Mouse (Mus musculus): ENCODE data around the gene Scn4a. TPM values are rescaled to one million over a fixed set of nuclear protein-coding genes. Genes with fewer than 3 reads are reported as not detected.

The Scn4a gene
- polyA plus RNA-seq, 1 experiment from 2014 or later, result 0.03 TPM

Other genes with a start within 250 kb of the Scn4a start
- not detected in 2 replicates for gene Gm10840, start 192.4 kb downstream of the Scn4a start, polyA plus RNA-seq (2016; fragmentation: Nextera tagmentation; extraction: Ambion mirVana)
- gene Limd2, start 192.4 kb downstream of the Scn4a start, polyA plus RNA-seq (2016; fragmentation: Nextera tagmentation; extraction: Ambion mirVana), result 277 and 281 TPM in 2 replicates
- gene Strada, start 151.1 kb downstream of the Scn4a start, polyA plus RNA-seq (2016; fragmentation: Nextera tagmentation; extraction: Ambion mirVana), result 37.1 and 38.3 TPM in 2 replicates
- gene Ccdc47, start 136.9 kb downstream of the Scn4a start, polyA plus RNA-seq (2016; fragmentation: Nextera tagmentation; extraction: Ambion mirVana), result 89.5 and 90.2 TPM in 2 replicates
- gene Ddx42, start 136.4 kb downstream of the Scn4a start, polyA plus RNA-seq (2016; fragmentation: Nextera tagmentation; extraction: Ambion mirVana), result 108 and 113 TPM in 2 replicates
- 52.3 TPM in 2 replicates for gene Ftsj3, start 97.2 kb downstream of the Scn4a start, polyA plus RNA-seq (2016; fragmentation: Nextera tagmentation; extraction: Ambion mirVana)
- 358 and 381 TPM in 2 replicates for gene Psmc5, start 97.1 kb downstream of the Scn4a start, polyA plus RNA-seq (2016; fragmentation: Nextera tagmentation; extraction: Ambion mirVana)
- 38.4 and 40.7 TPM in 2 replicates for gene Smarcd2, start 80.3 kb downstream of the Scn4a start, polyA plus RNA-seq (2016; fragmentation: Nextera tagmentation; extraction: Ambion mirVana)
- gene Tcam1, start 76.6 kb downstream of the Scn4a start, polyA plus RNA-seq (2016; fragmentation: Nextera tagmentation; extraction: Ambion mirVana), result 0.10 and 0.19 TPM in 2 replicates
- not detected in 2 replicates for gene Gh, start 51.4 kb downstream of the Scn4a start, polyA plus RNA-seq (2016; fragmentation: Nextera tagmentation; extraction: Ambion mirVana)
- 1.0 and 1.3 TPM in 2 replicates for gene Cd79b, start 38.5 kb downstream of the Scn4a start, polyA plus RNA-seq (2016; fragmentation: Nextera tagmentation; extraction: Ambion mirVana)
- not detected in 2 replicates for gene Prr29, start 12.2 kb upstream of the Scn4a start, polyA plus RNA-seq (2016; fragmentation: Nextera tagmentation; extraction: Ambion mirVana)
- 15.6 and 16.6 TPM in 2 replicates for gene Icam2, start 34.8 kb upstream of the Scn4a start, polyA plus RNA-seq (2016; fragmentation: Nextera tagmentation; extraction: Ambion mirVana)
- gene Ern1, start 134.6 kb upstream of the Scn4a start, polyA plus RNA-seq (2016; fragmentation: Nextera tagmentation; extraction: Ambion mirVana), result 6.2 and 6.3 TPM in 2 replicates

Measured in neural tube, embryonic 12.5 days (tissue).